Mouse (Mus musculus) urinary bladder, postnatal 10 days (tissue): ENCODE measurements around the gene Nphp1.

Source experiments
- DNase-seq: peaks from one replicate; pipeline ENCODE4 v3.0.0; 2022; ENCODE audit warnings: low spot score

Gene Nphp1

DNA sequence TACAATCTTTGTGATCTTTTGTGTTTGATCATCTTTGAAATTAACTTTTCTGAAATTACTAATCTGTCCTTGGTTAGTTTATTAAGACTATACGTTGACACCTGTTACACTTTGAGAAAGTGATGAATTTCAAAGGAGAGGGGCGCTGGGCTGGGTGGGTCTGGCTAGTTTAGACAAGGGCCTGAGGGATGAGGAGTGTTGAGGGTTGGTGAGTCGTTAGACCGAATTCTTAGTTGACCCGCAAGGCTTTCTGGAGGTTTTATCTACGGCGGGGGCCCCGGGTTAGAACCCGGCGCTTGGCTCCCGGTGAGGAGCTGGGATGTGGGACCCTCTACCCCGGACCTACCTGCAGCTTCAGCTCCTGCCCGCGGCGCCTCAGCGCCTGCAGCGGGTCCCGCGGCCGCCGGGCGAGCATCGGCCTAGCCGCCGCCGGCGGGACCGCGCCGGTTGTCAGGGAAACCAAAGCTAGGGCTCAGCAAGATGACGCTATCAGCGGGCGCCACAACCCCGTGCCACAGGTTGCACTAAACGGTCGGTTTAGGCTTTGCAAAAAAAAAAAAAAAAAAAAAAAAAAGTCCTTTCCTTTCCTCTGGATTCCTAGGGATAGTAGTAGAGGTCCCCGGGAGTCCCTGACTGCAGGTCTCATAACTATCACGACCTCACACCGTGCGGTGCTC, at the start of gene Nphp1:
Gene Nphp1 (minus strand): TSS at position 458 of the 677 bp plus-strand sequence.
- peak; percentile 64 for DNase-seq

DNA sequence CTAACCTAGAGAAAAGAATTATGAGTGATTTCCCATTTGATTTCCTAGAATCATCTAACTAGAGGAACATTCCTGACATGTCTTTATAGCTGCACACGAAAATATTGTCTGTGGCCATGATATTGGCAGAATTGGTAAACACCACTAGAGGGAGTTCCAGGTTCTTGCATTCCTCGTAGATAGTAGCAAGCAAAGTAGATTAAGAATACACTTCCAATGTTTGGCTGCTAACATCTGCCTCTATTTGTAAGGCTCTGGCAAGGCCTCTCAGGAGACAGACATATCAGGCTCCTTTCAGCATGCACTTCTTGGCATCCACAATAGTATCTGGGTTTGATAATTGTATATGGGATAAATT, 44.1 kb upstream of the Nphp1 start:
- no peak for DNase-seq

DNA sequence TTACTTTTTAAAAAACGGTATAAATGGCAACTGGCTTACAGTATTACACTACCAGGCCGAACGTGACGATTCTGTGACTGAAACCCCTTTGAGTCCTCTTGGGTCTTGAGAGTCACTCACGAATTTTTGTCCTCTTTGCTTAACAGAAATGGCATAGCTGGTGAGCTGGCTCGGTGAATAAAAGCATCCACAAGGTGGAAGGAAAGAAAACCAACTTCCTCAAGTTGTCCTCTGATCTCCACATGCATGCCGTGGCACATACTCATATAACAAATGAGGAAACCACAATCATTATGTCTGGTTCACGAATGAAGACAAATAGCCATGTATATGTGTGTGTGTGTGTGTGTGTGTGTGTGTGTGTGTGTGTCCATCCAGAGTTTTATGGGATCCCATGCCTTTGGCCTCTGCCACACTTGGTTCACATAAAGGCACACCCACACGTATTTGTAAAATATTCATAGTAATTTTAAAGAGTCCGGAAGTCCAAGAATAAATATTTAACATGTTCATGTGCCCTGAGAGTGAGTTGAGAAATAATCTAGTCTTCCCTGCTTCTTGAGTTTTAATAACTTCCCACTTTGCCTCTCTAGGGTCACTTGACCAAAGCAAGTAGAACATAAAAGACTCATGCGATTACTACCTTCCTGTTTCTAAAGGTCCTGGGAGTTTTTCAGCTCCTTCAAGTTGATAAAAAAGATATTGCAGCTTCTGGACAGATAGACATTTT, 43.6 kb upstream of the Nphp1 start:
- no peak for DNase-seq

DNA sequence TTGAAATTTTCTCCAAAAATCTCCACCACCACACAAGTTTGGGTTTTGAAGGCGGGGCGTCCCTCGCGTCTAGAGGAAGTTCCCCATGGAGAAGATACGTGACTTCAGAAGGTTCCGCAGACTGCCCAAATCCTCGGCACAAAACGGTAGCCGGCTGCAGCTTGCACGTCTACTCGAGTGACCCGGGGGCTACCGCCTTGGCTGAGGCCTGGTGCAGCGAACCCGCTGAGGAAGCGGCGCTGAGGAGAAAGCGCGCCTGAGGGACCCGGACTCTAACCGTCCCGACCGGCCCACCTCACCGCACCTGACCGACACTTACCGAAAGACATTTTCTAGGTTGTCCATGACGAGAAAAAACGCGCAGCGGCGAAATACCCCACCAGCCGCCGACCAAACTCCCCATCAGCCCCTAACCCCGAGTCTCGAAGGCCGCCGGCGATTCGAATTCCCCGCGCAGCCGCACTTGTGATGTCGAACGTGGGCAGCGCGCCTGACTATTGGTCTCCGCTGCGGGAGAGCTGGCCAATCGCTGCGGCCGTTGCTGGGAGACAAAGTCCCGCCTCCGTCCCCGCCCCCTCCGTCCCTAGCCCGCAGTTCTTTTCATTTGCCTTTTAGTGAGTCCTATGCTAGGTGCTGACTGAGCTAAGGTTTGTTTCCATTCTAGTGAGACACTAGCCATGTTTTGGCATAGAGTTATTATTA, 42.9 kb upstream of the Nphp1 start, which contains the start of gene Bub1:
Gene Bub1 (minus strand): TSS at position 465 of the 702 bp plus-strand sequence.
- peak; percentile 87 for DNase-seq

DNA sequence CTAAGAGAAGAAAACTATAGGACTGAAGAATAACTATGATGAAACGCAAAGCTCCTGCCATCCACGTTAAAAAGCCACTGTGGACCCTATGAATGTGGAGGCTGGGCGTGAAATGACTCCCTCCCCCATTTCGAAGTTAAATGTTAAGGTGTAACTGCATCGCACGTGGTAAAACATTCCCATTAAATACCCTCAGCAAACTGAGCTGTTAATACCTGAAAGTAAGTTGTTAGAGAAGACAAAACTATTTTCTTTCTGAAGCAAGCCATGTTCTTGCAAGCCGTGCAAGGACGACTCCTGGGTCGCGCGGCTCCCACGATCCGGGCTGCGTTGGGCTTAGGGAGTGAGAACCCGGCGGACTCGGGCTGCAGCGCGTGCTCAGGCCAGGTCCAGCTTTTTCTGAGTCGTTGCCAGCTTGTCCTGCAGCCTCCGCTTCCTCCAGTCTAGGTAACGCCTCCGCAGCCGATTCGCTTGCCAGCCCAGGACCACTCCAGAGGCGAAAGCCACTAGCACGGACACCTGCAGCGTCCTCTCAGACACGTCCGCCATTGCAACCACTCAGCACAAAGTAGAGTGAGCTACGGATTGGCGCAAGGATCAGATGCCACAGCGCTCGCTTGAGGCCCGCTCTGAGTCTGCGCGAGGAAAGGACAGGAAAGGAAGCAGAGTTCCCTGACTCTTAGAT, 3.4 kb upstream of the Nphp1 start, which contains the start of gene Mtln:
Gene Mtln (minus strand): TSS at position 570 of the 685 bp plus-strand sequence.
- DNase-seq, result peak; percentile 34

DNA sequence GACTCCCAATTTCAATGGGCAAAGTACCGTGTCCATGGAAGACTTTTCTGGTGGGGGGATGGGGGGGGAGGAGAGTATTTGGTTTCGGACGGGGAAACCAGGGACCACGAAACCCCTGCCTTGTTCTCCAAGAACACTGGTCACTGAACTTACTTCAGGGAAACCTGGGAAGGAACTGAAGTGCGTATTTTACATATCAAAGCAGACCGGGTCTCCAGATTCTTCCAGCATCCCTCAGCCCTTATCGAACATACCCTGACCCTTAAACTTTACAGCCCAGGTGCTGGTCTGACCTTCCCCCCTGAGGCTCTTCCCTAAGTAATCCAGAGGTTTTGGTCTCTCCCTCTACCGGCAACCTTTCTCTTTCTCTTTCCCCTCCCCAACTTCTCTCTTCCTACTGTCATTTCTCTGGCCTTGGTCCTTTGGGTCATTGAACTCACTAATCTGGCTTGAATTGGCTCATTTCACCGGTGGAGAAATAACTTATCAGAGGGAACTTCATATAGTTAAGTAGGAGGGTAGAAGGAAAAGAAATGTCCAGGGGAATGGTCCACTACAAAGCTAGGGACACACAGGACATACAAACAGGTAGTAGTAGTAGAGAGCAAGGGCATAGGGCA, 1.1 kb upstream of the Nphp1 start:
- no peak for DNase-seq

DNA sequence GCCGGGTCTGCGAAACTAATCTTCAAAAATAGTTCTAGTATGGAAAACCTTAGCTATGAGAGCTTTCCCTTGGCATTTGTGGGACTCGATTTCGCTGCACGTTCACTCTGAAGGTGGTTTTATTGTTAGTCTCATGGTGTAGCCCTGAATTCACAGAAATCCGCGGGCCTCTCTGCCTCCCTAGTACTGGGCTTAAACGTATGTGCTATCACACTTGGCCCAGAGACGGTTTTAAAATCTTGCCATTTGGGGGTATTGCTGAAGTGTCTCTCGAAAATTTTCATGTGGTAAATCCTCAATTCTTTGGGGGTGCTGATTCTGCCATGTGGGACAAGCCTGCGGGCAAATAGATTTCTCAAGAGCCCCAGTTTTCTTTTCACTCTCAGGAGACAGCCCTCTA, 441 bp upstream of the Nphp1 start:
- DNase-seq, result no peak

DNA sequence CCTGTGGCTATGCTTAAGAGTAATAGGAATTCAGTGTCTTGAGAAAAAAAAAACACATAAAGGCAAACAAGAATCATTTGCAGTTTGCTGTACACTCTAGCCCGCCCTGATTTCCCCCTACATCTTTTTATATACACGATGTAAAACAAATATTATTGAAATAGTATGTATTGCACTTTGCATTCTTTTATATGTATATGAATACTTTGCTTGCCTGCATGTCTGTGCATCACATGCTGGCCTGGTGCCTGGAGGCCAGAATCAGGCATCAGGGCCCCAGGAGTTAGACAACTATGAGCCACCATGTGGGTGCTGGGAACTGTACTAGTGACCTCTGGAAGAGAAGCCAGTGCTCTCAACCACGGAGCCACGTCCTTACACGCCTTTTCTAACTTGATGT, 1.5 kb downstream of the Nphp1 start:
- no peak for DNase-seq

DNA sequence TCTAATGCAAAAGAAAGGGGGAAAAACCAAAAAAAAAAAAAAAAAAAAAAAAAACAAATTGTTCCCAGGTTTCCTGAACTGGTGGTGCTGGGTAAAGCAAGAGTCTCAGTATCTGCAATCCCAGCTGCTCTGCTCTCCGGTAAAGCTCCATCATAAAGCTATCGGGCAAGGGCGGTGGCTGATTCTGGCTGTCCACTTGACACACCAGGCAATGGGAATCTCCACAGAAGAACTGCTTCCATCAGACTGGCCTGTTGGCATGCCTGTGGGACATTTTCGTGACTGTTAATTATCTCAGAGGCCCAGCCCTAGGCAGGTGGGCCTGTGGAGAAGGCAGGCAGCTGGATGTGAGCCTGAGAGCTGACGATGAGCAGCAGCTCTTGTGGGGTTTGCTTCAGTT, 10.2 kb downstream of the Nphp1 start:
- no peak for DNase-seq

DNA sequence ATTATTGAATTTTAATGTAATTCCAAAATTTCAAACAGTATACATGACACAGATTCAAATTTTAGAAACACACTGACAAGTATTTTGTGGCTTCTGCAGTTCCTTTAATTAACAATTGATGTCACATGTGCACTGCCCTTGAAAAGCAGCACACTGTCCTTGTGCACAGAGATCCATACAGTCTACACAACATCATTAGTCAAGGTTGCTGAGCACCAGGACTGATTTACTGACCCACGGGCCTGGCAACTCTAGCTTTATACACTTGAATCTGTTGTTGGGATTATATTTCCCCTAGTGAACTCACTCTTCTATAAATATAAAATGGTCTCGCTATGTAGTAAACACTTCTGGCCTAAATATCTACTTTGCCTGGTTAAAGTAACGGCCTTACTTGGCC, 13.7 kb downstream of the Nphp1 start:
- no peak for DNase-seq

DNA sequence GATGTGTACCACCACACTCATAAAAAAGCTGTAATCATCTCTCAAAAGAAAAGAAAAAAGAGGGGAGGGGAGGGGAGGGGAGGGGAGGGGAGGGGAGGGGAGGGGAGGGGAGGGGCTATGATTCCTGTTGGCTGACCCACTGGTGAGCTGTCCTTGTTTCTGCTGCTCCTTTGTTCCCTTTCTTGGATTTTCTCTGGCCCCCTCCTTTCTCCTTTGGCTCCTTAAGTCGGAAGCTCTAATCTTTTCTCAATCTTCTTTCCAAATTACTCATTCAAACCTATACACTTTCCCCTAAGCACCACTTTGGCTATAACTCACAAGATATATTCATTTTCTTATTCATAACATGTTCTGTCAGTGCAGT, 14.1 kb downstream of the Nphp1 start:
- DNase-seq, result no peak

DNA sequence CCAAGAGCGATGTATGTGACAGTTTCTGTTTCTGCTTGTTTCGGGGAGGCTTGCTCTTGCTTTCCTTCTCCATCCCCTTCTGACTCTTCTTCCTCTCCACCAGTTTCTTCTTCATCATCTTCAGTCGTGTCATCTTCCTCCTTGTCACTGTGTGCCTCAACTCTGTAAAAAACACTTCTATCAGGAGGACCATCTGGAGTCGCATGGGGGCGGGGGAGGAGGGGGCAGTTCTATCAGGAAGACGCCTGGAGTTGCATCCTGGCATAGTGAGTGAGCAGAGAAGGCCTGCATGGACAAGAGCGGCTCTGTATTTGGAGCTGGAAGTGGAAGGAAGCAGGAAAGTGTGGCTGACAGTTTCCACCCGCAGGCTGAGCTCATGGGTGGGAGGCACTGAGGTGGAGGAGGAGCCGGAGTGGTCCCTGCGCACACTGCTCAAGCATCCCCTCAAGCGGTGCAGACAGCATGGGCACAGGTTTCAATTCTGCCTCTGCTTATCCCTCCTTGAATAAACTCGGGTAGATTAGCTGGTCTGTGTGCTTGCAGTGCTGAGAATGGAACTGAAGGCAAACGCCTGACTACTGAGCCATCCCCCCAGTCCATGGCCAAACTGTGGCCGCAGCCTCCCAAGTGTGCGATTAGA, 14.6 kb downstream of the Nphp1 start:
- DNase-seq, result no peak

DNA sequence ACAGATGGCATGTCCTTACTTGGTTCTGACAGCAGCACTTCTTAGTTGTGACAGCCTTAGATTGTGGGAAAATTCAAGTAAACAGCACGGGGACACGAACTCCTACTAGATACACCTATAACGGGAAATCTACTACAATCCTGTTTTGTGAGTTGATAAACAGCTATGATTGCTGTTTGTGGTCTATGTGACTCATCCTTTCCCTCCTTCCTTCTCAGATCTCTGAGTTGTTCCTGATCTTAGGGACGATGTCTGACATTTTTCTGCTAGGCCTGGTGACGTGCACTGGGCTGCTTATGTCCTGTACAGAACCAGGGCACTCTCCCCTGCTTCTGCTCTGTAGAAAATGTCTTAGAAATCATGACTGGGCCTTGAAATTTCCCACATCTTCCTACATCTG, 27.1 kb downstream of the Nphp1 start:
- DNase-seq, result no peak

DNA sequence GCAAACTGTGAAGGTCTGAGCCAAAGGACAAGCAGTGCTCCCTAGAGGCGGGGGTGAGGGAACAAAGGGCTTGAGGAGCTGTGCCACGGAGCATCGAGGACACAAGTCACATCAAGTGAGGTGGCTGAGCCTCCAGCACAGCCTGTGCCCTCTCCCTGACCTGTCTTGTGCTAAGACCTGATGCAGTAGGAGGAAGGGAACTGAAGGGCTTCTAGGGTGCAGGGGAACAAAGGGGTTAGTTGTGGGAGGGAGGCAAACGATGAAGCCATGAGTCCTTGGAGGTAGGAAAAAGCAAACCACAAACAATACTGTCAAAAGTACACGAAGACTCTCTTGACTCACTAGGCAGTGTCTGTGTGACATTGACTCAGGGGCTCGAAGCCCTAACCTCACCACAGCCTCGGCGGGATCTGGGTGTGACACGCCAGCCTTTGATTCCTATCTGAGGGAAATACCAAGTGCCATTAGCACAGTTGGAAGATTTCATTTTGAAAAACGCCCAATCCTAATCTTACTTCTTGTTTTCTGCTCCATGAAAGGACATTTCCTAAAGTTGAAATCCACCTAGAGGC, 28.2 kb downstream of the Nphp1 start:
- no peak for DNase-seq

DNA sequence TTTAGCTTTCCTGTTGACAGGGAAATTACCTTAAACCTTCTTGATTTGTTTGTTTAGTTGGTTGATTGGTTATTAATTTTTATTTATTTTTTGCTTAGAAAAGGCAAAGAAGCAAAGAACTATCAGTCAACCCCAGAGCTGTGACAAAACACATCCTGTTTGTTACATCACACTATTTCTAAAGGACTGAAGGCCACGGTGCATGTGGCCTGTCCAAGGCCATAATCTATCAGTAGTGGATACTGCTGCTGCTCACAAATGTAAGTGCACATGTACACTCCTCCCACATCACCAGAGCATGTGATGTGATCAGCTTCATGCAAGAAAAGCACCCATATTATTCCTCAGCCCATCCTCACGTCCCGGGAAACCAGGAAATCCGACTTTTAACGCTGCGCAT, 28.7 kb downstream of the Nphp1 start:
- no peak for DNase-seq

DNA sequence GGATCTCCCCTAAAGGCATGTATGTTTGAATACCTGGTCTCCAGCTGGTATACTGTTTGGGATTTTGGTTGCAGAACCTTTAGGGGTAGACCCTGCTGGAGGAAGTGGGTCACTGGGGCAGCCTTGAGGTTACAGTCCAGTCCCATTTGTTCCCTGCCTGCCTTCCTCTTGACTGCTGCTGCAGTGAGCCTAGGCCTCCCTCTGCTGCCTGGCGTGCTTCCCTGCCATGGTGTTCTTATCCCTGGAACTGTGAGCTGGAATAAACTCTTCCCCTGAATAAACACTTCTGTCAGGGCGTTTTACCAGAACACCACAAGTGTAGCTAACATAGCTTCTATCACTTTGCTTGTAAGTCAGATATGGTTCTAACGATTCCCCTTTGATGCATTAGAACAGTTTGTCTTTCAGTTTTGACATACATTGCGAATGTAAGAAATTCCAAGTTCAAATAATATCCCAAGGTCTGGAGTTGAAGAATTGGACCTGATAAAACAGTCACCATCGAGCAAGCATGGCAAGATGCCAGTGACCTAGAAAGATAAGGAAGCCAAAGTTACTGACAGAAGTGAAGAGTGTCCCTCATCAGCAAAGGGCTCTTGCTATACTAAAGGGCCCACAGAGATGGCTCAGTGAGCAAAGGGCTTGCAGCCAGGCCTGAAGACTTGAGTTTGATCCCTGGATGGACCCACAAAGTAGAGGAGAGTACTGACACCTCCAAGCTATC, 29.4 kb downstream of the Nphp1 start:
- DNase-seq, result no peak

DNA sequence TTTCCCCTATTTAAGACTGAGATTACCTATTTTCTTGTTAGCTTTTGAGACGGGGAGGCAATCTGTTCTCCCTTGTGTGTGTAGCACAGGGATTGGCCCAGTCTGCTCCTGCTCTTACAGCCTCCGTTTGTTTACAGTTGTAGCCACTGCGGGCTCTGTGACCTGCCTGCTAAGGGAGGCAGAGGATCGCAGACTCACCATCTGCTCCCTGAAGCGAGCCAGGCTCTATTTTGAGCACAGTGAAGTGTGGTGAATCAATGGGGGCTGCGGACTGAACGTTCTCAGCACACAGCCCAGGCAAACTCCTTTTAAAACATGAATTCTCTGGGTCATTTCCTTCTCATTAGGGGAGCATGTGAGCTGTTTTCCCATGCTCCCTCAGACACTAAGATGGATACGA, 31.5 kb downstream of the Nphp1 start:
- no peak for DNase-seq

DNA sequence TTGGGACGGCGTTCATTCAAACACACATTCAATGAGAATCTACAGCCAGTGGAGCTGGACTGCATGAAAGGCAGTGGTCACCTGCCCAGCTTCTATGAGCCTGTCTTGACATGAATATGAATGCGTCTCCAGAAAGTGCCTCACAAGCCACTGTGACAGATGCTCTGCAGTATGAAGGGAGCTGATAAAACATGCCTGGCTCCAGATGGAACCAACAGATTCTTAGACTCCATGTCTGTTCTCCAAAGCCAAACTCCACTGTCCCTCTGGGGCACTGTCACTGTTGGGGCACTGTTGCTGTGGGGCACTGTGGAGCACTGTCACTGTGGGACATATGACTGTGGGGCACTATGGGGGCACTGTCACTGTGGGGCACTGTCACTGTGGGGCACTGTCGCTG, 34.6 kb downstream of the Nphp1 start:
- no peak for DNase-seq

DNA sequence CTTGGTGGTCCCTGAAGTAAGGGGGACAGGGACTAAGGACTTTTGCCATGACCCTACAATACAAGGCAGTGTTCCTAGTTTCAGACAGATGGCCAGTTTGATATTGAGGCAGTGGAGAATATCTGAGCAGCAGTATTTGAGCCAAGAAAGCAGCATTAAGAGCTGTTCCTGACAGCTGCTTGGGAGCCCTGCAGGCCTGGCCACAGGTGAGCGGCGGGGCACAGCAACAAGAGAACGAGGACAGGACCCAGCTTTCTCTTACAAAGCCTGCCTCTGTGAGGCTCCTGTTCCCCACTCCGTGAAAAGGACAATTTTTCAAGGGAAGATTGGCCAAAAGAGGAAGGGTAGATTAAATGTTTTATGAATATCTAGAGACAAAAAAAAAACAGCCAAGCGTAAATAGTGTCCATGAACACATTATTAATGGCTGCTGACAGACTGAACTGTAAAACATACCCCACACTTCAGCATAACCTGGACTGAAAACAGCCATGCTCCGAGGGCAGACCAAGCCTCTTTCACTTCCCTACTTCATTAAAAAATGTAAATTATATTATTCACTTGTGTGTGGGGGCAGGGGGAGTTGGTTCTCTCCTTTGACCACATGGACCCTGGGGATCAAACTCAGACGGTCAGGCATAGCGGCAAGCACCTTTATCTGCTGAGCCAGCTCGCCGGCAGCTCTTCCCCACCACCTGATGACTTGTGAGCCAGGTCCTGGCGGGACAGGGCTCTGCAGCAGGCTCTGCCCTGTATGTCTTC, 36.7 kb downstream of the Nphp1 start:
- DNase-seq, result no peak

DNA sequence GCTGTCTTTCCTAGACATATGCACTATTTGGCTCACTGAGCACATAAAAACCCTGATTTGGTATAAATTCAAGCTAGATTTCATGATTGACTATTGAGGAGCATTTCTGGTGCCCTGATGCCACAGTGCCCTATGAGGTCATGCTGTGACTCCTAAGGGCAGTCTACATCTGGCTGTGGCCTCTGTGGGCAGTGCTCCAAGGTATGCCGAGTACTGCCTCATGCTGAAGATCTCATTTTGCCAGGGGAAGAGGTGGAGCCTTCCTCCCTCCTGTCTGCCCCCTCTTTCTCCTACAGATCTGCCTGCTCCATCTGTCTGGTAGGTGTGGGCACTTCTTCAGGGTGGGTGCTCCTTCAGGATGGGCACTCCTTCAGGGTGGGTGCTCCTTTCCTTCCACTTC, 39.3 kb downstream of the Nphp1 start:
- no peak for DNase-seq
